Mouse (Mus musculus) inflammation-experienced regulatory T-cells (primary cell): ENCODE data around the gene Olfr419. TPM values are rescaled to one million over a fixed set of nuclear protein-coding genes. Genes with fewer than 3 reads are reported as not detected.

Source experiments
- polyA plus RNA-seq, 2 experiments: library from polyadenylated mRNA; unstranded; fragments of 100-300 nt; shearing (Covaris generic); gene quantifications; one replicate each; pipeline ENCODE4 v1.2.1; 2017

The Olfr419 gene
- not detected for polyA plus RNA-seq

DNA sequence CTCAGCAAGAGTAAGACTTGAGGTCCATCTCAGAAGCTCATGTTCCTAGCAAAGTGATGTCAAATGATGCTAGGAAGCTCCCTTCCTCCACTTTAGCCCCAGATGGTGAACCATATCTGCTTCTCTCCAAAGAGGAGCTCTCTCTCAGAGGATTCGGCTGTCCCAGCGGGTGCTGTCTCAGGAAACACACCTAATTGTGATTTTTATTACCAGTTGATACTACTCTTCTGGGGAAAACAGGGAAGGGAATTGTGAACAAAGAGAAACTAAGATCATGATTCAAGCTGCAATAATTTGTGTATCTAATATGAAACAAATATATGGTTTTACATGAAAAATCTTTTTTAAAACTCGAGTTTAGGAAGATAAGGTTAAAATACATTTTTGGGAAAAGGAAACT lies at the start of gene Olfr419:
Olfr419 (minus strand) TSS at position 101 of the 400 bp plus-strand sequence.

Other genes starting within 250 kb of the Olfr419 start
- gene Ifi205, start 220.3 kb downstream of the Olfr419 start, polyA plus RNA-seq: under 1 TPM in 1 of 2 experiments, not detected in 1; 0.11 TPM
- under 1 TPM; 0.13 to 0.55 TPM for gene Olfr433, start 211.4 kb downstream of the Olfr419 start, polyA plus RNA-seq
- gene Olfr432, start 202.9 kb downstream of the Olfr419 start, polyA plus RNA-seq: under 1 TPM in 1 of 2 experiments, not detected in 1; 0.40 TPM
- gene Olfr430, start 185.5 kb downstream of the Olfr419 start, polyA plus RNA-seq: not detected
- gene Olfr429, start 167.7 kb downstream of the Olfr419 start, polyA plus RNA-seq: not detected
- under 1 TPM in 1 of 2 experiments, not detected in 1; 0.40 TPM for gene Olfr427, start 155.2 kb downstream of the Olfr419 start, polyA plus RNA-seq
- gene Olfr231, start 130.9 kb downstream of the Olfr419 start, polyA plus RNA-seq: not detected
- under 1 TPM; 0.12 to 0.50 TPM for gene Olfr424, start 120.5 kb downstream of the Olfr419 start, polyA plus RNA-seq
- gene Olfr420, start 96.4 kb downstream of the Olfr419 start, polyA plus RNA-seq: not detected
- under 1 TPM; 0.07 to 0.23 TPM for gene Spta1, start 79.3 kb downstream of the Olfr419 start, polyA plus RNA-seq
- under 1 TPM in 1 of 2 experiments, not detected in 1; 0.20 TPM for gene Mptx1, start 78.5 kb upstream of the Olfr419 start, polyA plus RNA-seq
- not detected for gene Olfr417, start 113.1 kb upstream of the Olfr419 start, polyA plus RNA-seq
- gene Olfr248, start 139.0 kb upstream of the Olfr419 start, polyA plus RNA-seq: not detected
- gene Olfr414, start 172.0 kb upstream of the Olfr419 start, polyA plus RNA-seq: under 1 TPM; 0.11 to 0.49 TPM
- under 1 TPM; 0.10 to 0.70 TPM for gene Olfr220, start 190.0 kb upstream of the Olfr419 start, polyA plus RNA-seq
- gene Fmn2, start 249.8 kb upstream of the Olfr419 start, polyA plus RNA-seq: under 1 TPM in 1 of 2 experiments, not detected in 1; 0.18 TPM